In the genomic region with DNA sequence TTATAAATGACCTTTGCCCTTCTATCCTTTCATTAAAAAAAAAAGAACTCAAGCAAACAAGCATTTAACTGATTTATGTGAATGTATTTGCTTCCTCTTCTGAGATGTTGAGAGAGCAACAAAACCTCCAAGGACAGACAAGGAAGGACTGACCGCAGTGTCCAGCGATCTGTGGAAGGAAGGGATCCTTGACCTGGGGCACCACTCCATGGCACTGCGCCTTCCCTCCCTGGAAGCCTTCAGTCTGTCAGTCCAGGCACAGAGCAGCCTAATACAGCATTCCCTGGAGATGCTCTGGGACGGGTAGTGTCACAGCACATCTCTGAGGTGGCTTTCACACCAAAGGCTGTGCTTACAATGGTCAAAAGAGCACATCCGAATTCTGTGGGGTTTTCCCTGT, we compare ENCODE assay signal across 24 mouse cellular contexts.
"Had no signal": no experiment of that assay in that cellular context is flagged by ENCODE, and none has a peak within 500 bp of the region (broad histone marks: within the 10 kb centered on the region; RNA-seq: fewer than 3 reads in every experiment).

No protein-coding gene starts in this region.

- H3K4me3 ChIP-seq: gastrocnemius, adult 2 months; heart, adult 2 months; hindbrain, embryonic 10.5 days; hindbrain, embryonic 12.5 days; intestine, embryonic 15.5 days; limb, embryonic 13.5 days; limb, embryonic 15.5 days had no signal

- H3K9me3 ChIP-seq: hindbrain, embryonic 10.5 days; hindbrain, embryonic 12.5 days; intestine, embryonic 15.5 days; limb, embryonic 13.5 days; limb, embryonic 15.5 days had no signal

- H3K36me3 ChIP-seq: hindbrain, embryonic 10.5 days; hindbrain, embryonic 12.5 days; intestine, embryonic 15.5 days; limb, embryonic 13.5 days; limb, embryonic 15.5 days had no signal

- H3K27me3 ChIP-seq: hindbrain, embryonic 12.5 days; intestine, embryonic 15.5 days; limb, embryonic 13.5 days; limb, embryonic 15.5 days had no signal

- H3K9ac ChIP-seq: hindbrain, embryonic 12.5 days; hindbrain, embryonic 14.5 days; intestine, embryonic 15.5 days; limb, embryonic 13.5 days; limb, embryonic 15.5 days had no signal

- H3K4me2 ChIP-seq: heart, embryonic 11.5 days; hindbrain, embryonic 12.5 days; hindbrain, embryonic 14.5 days; intestine, embryonic 15.5 days; limb, embryonic 13.5 days; limb, embryonic 15.5 days had no signal

- DNase-seq: gastrocnemius, adult 2 months; gastrocnemius, postnatal 10 days; gastrocnemius, postnatal 25 days; heart, adult 2 months; heart, postnatal 10 days; heart, postnatal 4 days; kidney, adult 18-20 months; kidney, adult 8-10 months; kidney, postnatal 14 days; kidney, postnatal 36 days; layer of hippocampus, adult 9-11 months; layer of hippocampus, postnatal 36 days; left cerebral cortex, postnatal 4 days had no signal

- ATAC-seq: hindbrain, embryonic 16.5 days; inflammation-experienced regulatory T-cells, adult 6 months; intestine, embryonic 15.5 days; intestine, postnatal 0 days had no signal

- H3K27ac ChIP-seq: gastrocnemius, adult 2 months; heart, adult 2 months; hindbrain, embryonic 10.5 days; hindbrain, embryonic 12.5 days; hindbrain, embryonic 14.5 days; intestine, embryonic 15.5 days; kidney, postnatal 0 days; limb, embryonic 13.5 days; limb, embryonic 15.5 days had no signal
